Mouse (Mus musculus) heart, embryonic 15.5 days (tissue): ENCODE results near the gene Trpm4. TPM values are rescaled to one million over a fixed set of nuclear protein-coding genes. Genes with fewer than 3 reads are reported as not detected.
"Not testable (repeated sequence)": the region's sequence is repeated elsewhere in the genome, so short reads cannot be mapped to it uniquely, and the experiment has no call there.

Experiments used
- ATAC-seq: fragments of 200-750 bp; cut with Nextera tagmentation; replicated peaks from 2 replicates; pipeline ENCODE4 v1.8.0; 2017; ENCODE audit warnings: low read depth, moderate TSS enrichment; ENCODE audit not compliant: insufficient number of reproducible peaks, insufficient read depth, low FRiP score
- H3K27ac ChIP-seq: fragments of 300-500 bp; sonication (generic); 2 replicates; pipeline ENCODE4 v1.5.1; 2015; ENCODE audit warnings: mild to moderate bottlenecking, inconsistent platforms
- H3K27me3 ChIP-seq: fragments of 300-500 bp; sonication (generic); 2 replicates; pipeline ENCODE4 v1.6.1; 2015; ENCODE audit warnings: inconsistent platforms
- H3K36me3 ChIP-seq: fragments of 300-500 bp; sonication (generic); 2 replicates; pipeline ENCODE4 v1.6.1; 2015; ENCODE audit warnings: mild to moderate bottlenecking, inconsistent platforms
- H3K4me1 ChIP-seq: fragments of 300-500 bp; sonication (generic); replicated peaks from 2 replicates; pipeline ENCODE4 v1.6.1; 2015; ENCODE audit warnings: inconsistent platforms
- H3K4me2 ChIP-seq: fragments of 300-500 bp; sonication (generic); 2 replicates; pipeline ENCODE4 v1.6.1; 2015; ENCODE audit warnings: inconsistent platforms, mild to moderate bottlenecking, moderate library complexity
- H3K4me3 ChIP-seq: fragments of 300-500 bp; sonication (generic); 2 replicates; pipeline ENCODE4 v1.5.1; 2015; ENCODE audit warnings: mild to moderate bottlenecking, inconsistent platforms
- H3K9ac ChIP-seq: fragments of 300-500 bp; sonication (generic); 2 replicates; pipeline ENCODE4 v1.6.1; 2015; ENCODE audit warnings: mild to moderate bottlenecking, inconsistent platforms
- H3K9me3 ChIP-seq: fragments of 300-500 bp; sonication (generic); replicated peaks from 2 replicates; pipeline ENCODE4 v1.6.1; 2016; ENCODE audit warnings: inconsistent platforms
- WGBS: fragments of 180-500 bp; shearing (Covaris S2); methylation state at CpG from one replicate; pipeline ENCODE4 v1.1.7; 2015; ENCODE audit warnings: mixed read lengths; 5-methylcytosine and 5-hydroxymethylcytosine counted together
- polyA plus RNA-seq: library from polyadenylated mRNA; unstranded; fragments of >200 nt; fragmentation: Nextera tagmentation; extraction: Ambion mirVana; gene quantifications from 2 replicates; pipeline ENCODE4 v1.2.1, GENCODE M21; 2015

Trpm4 gene
- polyA plus RNA-seq, 1 experiment from 2014 or later = 12.7 TPM

GRCm38 (mm10) chr7:45365742-45366651, 32.4 kb upstream of the Trpm4 start:
- no peaks in the 10 kb centered on the region for H3K36me3 ChIP-seq
- WGBS = 4% methylated on average over 34 of the region's 35 CpGs
- peaks cover 79% of the 10 kb centered on the region for H3K27me3 ChIP-seq
- H3K4me2 ChIP-seq = peak overlapping the region; percentile 99
- ATAC-seq = no peak
- peak overlapping the region; percentile 61 for H3K4me3 ChIP-seq
- peak overlapping the region; percentile 57 for H3K9ac ChIP-seq
- peaks cover 45% of the 10 kb centered on the region for H3K4me1 ChIP-seq
- no peaks in the 10 kb centered on the region for H3K9me3 ChIP-seq
- no peak overlapping the region for H3K27ac ChIP-seq

GRCm38 (mm10) chr7:45363983-45364382, 30.4 kb upstream of the Trpm4 start:
- Histone ChIP-seq H3K4me1 (peaks cover 29% of the 10 kb centered on the region), H3K9me3 (no peaks in the 10 kb centered on the region), H3K27ac (no peak overlapping the region), H3K36me3 (no peaks in the 10 kb centered on the region), H3K4me2 (no peak overlapping the region), H3K9ac (no peak overlapping the region), H3K27me3 (peaks cover 86% of the 10 kb centered on the region), H3K4me3 (no peak overlapping the region)
- no peak for ATAC-seq
- 56% methylated on average over 2 of the region's 2 CpGs for WGBS

GRCm38 (mm10) chr7:45362801-45363200, 29.2 kb upstream of the Trpm4 start:
- H3K36me3 ChIP-seq = no peaks in the 10 kb centered on the region
- no peak overlapping the region for H3K4me2 ChIP-seq
- H3K4me3 ChIP-seq = no peak overlapping the region
- peaks cover 80% of the 10 kb centered on the region for H3K27me3 ChIP-seq
- peaks cover 24% of the 10 kb centered on the region for H3K4me1 ChIP-seq
- no peak for ATAC-seq
- no peaks in the 10 kb centered on the region for H3K9me3 ChIP-seq
- WGBS = 11% methylated on average over 13 of the region's 13 CpGs
- no peak overlapping the region for H3K9ac ChIP-seq
- H3K27ac ChIP-seq = no peak overlapping the region

- peak overlapping the region; percentile 46 for H3K4me3 ChIP-seq
- H3K36me3 ChIP-seq = no peaks in the 10 kb centered on the region
- H3K9ac ChIP-seq = peak overlapping the region; percentile 37; the same call in 1 of the 2 replicates
- no peak overlapping the region for H3K27ac ChIP-seq
- H3K4me2 ChIP-seq = peak overlapping the region; percentile 74
- H3K27me3 ChIP-seq = peaks cover 81% of the 10 kb centered on the region
- under 1% methylated on average over 43 of the region's 43 CpGs for WGBS
- peaks cover 15% of the 10 kb centered on the region for H3K4me1 ChIP-seq
- ATAC-seq = peak; percentile 75
- H3K9me3 ChIP-seq = no peaks in the 10 kb centered on the region
These were observed 27.7 kb upstream of the Trpm4 start for GRCm38 (mm10) chr7:45361243-45361804.

- H3K4me2 ChIP-seq = no peak overlapping the region
- H3K36me3 ChIP-seq = no peaks in the 10 kb centered on the region
- peak; percentile 5; the same call in 1 of the 2 replicates for ATAC-seq
- no peaks in the 10 kb centered on the region for H3K9me3 ChIP-seq
- peaks cover 80% of the 10 kb centered on the region for H3K27me3 ChIP-seq
- H3K9ac ChIP-seq = no peak overlapping the region
- H3K4me1 ChIP-seq = peaks cover 9% of the 10 kb centered on the region
- no peak overlapping the region for H3K4me3 ChIP-seq
- no peak overlapping the region for H3K27ac ChIP-seq
- WGBS = 40% methylated on average over 18 of the region's 18 CpGs
These were observed 27.0 kb upstream of the Trpm4 start for GRCm38 (mm10) chr7:45360404-45361125.

- ATAC-seq, H3K4me1 ChIP-seq, H3K4me2 ChIP-seq, H3K9ac ChIP-seq, H3K36me3 ChIP-seq, H3K4me3 ChIP-seq, H3K9me3 ChIP-seq, H3K27ac ChIP-seq: not testable (repeated sequence)
- WGBS = 39% methylated on average over 11 of the region's 11 CpGs
- peaks cover 70% of the 10 kb centered on the region for H3K27me3 ChIP-seq
These were observed 25.5 kb upstream of the Trpm4 start for GRCm38 (mm10) chr7:45359081-45359480.

- Histone ChIP-seq H3K4me2 (no peak overlapping the region), H3K9ac (no peak overlapping the region), H3K4me1 (no peaks in the 10 kb centered on the region; the same call in 1 of the 2 replicates), H3K27ac (no peak overlapping the region), H3K9me3 (no peaks in the 10 kb centered on the region), H3K4me3 (no peak overlapping the region), H3K36me3 (no peaks in the 10 kb centered on the region), H3K27me3 (peaks cover 50% of the 10 kb centered on the region)
- WGBS = 33% methylated on average over 13 of the region's 13 CpGs
- ATAC-seq = no peak
These were observed 22.5 kb upstream of the Trpm4 start for GRCm38 (mm10) chr7:45356087-45356486.

GRCm38 (mm10) chr7:45355318-45356020, 21.9 kb upstream of the Trpm4 start:
- no peaks in the 10 kb centered on the region for H3K4me1 ChIP-seq
- H3K9me3 ChIP-seq = no peaks in the 10 kb centered on the region
- no peak overlapping the region for H3K27ac ChIP-seq
- no peak for ATAC-seq
- WGBS = 70% methylated on average over 15 of the region's 15 CpGs
- H3K27me3 ChIP-seq = peaks cover 43% of the 10 kb centered on the region
- no peaks in the 10 kb centered on the region for H3K36me3 ChIP-seq
- no peak overlapping the region for H3K4me3 ChIP-seq
- no peak overlapping the region for H3K4me2 ChIP-seq
- no peak overlapping the region for H3K9ac ChIP-seq

GRCm38 (mm10) chr7:45353041-45353440, 19.5 kb upstream of the Trpm4 start:
- no peak overlapping the region for H3K9ac ChIP-seq
- H3K36me3 ChIP-seq = no peaks in the 10 kb centered on the region
- no peak overlapping the region for H3K4me3 ChIP-seq
- H3K27me3 ChIP-seq = peaks cover 27% of the 10 kb centered on the region
- H3K27ac ChIP-seq = no peak overlapping the region
- H3K4me1 ChIP-seq = no peaks in the 10 kb centered on the region
- no peak for ATAC-seq
- WGBS = 16% methylated on average over 5 of the region's 5 CpGs
- H3K9me3 ChIP-seq = no peaks in the 10 kb centered on the region
- no peak overlapping the region for H3K4me2 ChIP-seq

- H3K9ac ChIP-seq = no peak overlapping the region
- H3K4me3 ChIP-seq = no peak overlapping the region
- H3K27ac ChIP-seq = no peak overlapping the region
- H3K4me2 ChIP-seq = no peak overlapping the region
- peaks cover 4% of the 10 kb centered on the region; the same call in 1 of the 2 replicates for H3K27me3 ChIP-seq
- no peaks in the 10 kb centered on the region for H3K36me3 ChIP-seq
- 68% methylated on average over 13 of the region's 13 CpGs for whole genome bisulfite sequencing
- H3K9me3 ChIP-seq = no peaks in the 10 kb centered on the region
- no peak for ATAC-seq
- H3K4me1 ChIP-seq = no peaks in the 10 kb centered on the region
These were observed 13.3 kb upstream of the Trpm4 start for GRCm38 (mm10) chr7:45346905-45347304.

- no peaks in the 10 kb centered on the region for H3K36me3 ChIP-seq
- ATAC-seq = no peak
- no peak overlapping the region for H3K4me3 ChIP-seq
- H3K27me3 ChIP-seq = no peaks in the 10 kb centered on the region
- H3K9ac ChIP-seq = no peak overlapping the region
- no peaks in the 10 kb centered on the region for H3K9me3 ChIP-seq
- WGBS = 25% methylated on average over 13 of the region's 13 CpGs
- peaks cover 31% of the 10 kb centered on the region for H3K4me1 ChIP-seq
- no peak overlapping the region for H3K27ac ChIP-seq
- no peak overlapping the region for H3K4me2 ChIP-seq
These were observed 10.0 kb upstream of the Trpm4 start for GRCm38 (mm10) chr7:45343543-45343942.
